Mouse (Mus musculus): ENCODE data around the gene Rhbdl1. TPM values are rescaled to one million over a fixed set of nuclear protein-coding genes. Genes with fewer than 3 reads are reported as not detected.

Gene Rhbdl1
- polyA plus RNA-seq, 1 experiment from 2014 or later: 1.7 TPM

GRCm38 (mm10) chr17:25844396-25844901, 7.4 kb upstream of the Rhbdl1 start, which contains the start of gene Rhot2:
TSS of gene Rhot2 (minus strand) at chr17:25844851.
- H3K27me3 ChIP-seq (ENCODE audit: control insufficient read depth, insufficient read depth, low read length): no peaks in the 10 kb centered on the region
- H3K27ac ChIP-seq (ENCODE audit: low read length): peak within 1 kb of the TSS; percentile 91
- H3K4me2 ChIP-seq (ENCODE audit: low read depth, low read length): peak within 1 kb of the TSS; percentile 79
- WGBS: 1% methylated on average over 21 of the region's 21 CpGs
- peak within 1 kb of the TSS; percentile 94 for H3K4me3 ChIP-seq (ENCODE audit: low read length)
- H3K9me3 ChIP-seq (replicated peaks; ENCODE audit: control insufficient read depth, low read length): no peaks in the 10 kb centered on the region
- ATAC-seq (replicated peaks; ENCODE audit: extremely low read depth, insufficient read depth, low FRiP score): peak; percentile 94
- H3K36me3 ChIP-seq (ENCODE audit: control insufficient read depth, insufficient read depth): peaks cover 33% of the 10 kb centered on the region
- H3K9ac ChIP-seq (ENCODE audit: low read length): peak within 1 kb of the TSS; percentile 96
- peaks cover 12% of the 10 kb centered on the region for H3K4me1 ChIP-seq (ENCODE audit: control insufficient read depth, insufficient read depth, low read length)

GRCm38 (mm10) chr17:25843636-25844395, 6.7 kb upstream of the Rhbdl1 start:
- peaks cover 12% of the 10 kb centered on the region for H3K4me1 ChIP-seq (ENCODE audit: control insufficient read depth, insufficient read depth, low read length)
- H3K9me3 ChIP-seq (replicated peaks; ENCODE audit: control insufficient read depth, low read length): no peaks in the 10 kb centered on the region
- peak overlapping the region; percentile 94 for H3K4me3 ChIP-seq (ENCODE audit: low read length)
- H3K4me2 ChIP-seq (ENCODE audit: low read depth, low read length): peak overlapping the region; percentile 79
- 1% methylated on average over 38 of the region's 38 CpGs for WGBS
- no peaks in the 10 kb centered on the region for H3K27me3 ChIP-seq (ENCODE audit: control insufficient read depth, insufficient read depth, low read length)
- H3K27ac ChIP-seq (ENCODE audit: low read length): peak overlapping the region; percentile 91
- H3K9ac ChIP-seq (ENCODE audit: low read length): peak overlapping the region; percentile 96
- peaks cover 37% of the 10 kb centered on the region for H3K36me3 ChIP-seq (ENCODE audit: control insufficient read depth, insufficient read depth)
- ATAC-seq (replicated peaks; ENCODE audit: extremely low read depth, insufficient read depth, low FRiP score): peak; percentile 29

GRCm38 (mm10) chr17:25843122-25843521, 6.0 kb upstream of the Rhbdl1 start:
- H3K27ac ChIP-seq (ENCODE audit: low read length): no peak overlapping the region; the same call in 1 of the 2 replicates
- no peaks in the 10 kb centered on the region for H3K27me3 ChIP-seq (ENCODE audit: control insufficient read depth, insufficient read depth, low read length)
- no peak for ATAC-seq (replicated peaks; ENCODE audit: extremely low read depth, insufficient read depth, low FRiP score)
- peak overlapping the region; percentile 96 for H3K9ac ChIP-seq (ENCODE audit: low read length)
- H3K4me2 ChIP-seq (ENCODE audit: low read depth, low read length): peak overlapping the region; percentile 79
- H3K36me3 ChIP-seq (ENCODE audit: control insufficient read depth, insufficient read depth): peaks cover 35% of the 10 kb centered on the region
- H3K4me1 ChIP-seq (ENCODE audit: control insufficient read depth, insufficient read depth, low read length): peaks cover 12% of the 10 kb centered on the region
- WGBS: 84% methylated on average over 4 of the region's 4 CpGs
- H3K4me3 ChIP-seq (ENCODE audit: low read length): peak overlapping the region; percentile 94
- H3K9me3 ChIP-seq (replicated peaks; ENCODE audit: control insufficient read depth, low read length): no peaks in the 10 kb centered on the region

GRCm38 (mm10) chr17:25842509-25842908, 5.4 kb upstream of the Rhbdl1 start:
- WGBS: 83% methylated on average over 3 of the region's 3 CpGs

GRCm38 (mm10) chr17:25841117-25841880, 4.2 kb upstream of the Rhbdl1 start, which contains the start of gene Gm20683:
TSS of gene Gm20683 (minus strand) at chr17:25841763.
- 90% methylated on average over 22 of the region's 22 CpGs for WGBS
- peaks cover 35% of the 10 kb centered on the region for H3K36me3 ChIP-seq (ENCODE audit: control insufficient read depth, insufficient read depth)

More at GRCm38 (mm10) chr17:25842509-25842908, 5.4 kb upstream of the Rhbdl1 start:
- H3K4me2 ChIP-seq (ENCODE audit: low read depth, low read length): no peak overlapping the region
- no peak overlapping the region for H3K4me3 ChIP-seq (ENCODE audit: low read length)
- no peak overlapping the region for H3K27ac ChIP-seq (ENCODE audit: low read length)
- H3K9me3 ChIP-seq (replicated peaks; ENCODE audit: control insufficient read depth, low read length): no peaks in the 10 kb centered on the region
- no peaks in the 10 kb centered on the region for H3K27me3 ChIP-seq (ENCODE audit: control insufficient read depth, insufficient read depth, low read length)
- H3K4me1 ChIP-seq (ENCODE audit: control insufficient read depth, insufficient read depth, low read length): peaks cover 13% of the 10 kb centered on the region
- H3K9ac ChIP-seq (ENCODE audit: low read length): no peak overlapping the region
- no peak for ATAC-seq (replicated peaks; ENCODE audit: extremely low read depth, insufficient read depth, low FRiP score)
- peaks cover 35% of the 10 kb centered on the region for H3K36me3 ChIP-seq (ENCODE audit: control insufficient read depth, insufficient read depth)

GRCm38 (mm10) chr17:25840519-25840918, 3.4 kb upstream of the Rhbdl1 start:
- Histone ChIP-seq H3K4me3 (ENCODE audit: low read length) (no peak overlapping the region), H3K36me3 (ENCODE audit: control insufficient read depth, insufficient read depth) (peaks cover 35% of the 10 kb centered on the region), H3K9me3 (replicated peaks; ENCODE audit: control insufficient read depth, low read length) (no peaks in the 10 kb centered on the region), H3K27me3 (ENCODE audit: control insufficient read depth, insufficient read depth, low read length) (no peaks in the 10 kb centered on the region), H3K27ac (ENCODE audit: low read length) (no peak overlapping the region), H3K4me2 (ENCODE audit: low read depth, low read length) (no peak overlapping the region), H3K4me1 (ENCODE audit: control insufficient read depth, insufficient read depth, low read length) (peaks cover 30% of the 10 kb centered on the region), H3K9ac (ENCODE audit: low read length) (no peak overlapping the region)
- ATAC-seq (replicated peaks; ENCODE audit: extremely low read depth, insufficient read depth, low FRiP score): no peak
- WGBS: 98% methylated on average over 6 of the region's 6 CpGs

More at GRCm38 (mm10) chr17:25841117-25841880, 4.2 kb upstream of the Rhbdl1 start, which contains the start of gene Gm20683:
- Histone ChIP-seq H3K4me1 (ENCODE audit: control insufficient read depth, insufficient read depth, low read length) (peaks cover 23% of the 10 kb centered on the region), H3K4me2 (ENCODE audit: low read depth, low read length) (no peak within 1 kb of the TSS), H3K4me3 (ENCODE audit: low read length) (no peak within 1 kb of the TSS), H3K27ac (ENCODE audit: low read length) (no peak within 1 kb of the TSS), H3K27me3 (ENCODE audit: control insufficient read depth, insufficient read depth, low read length) (no peaks in the 10 kb centered on the region), H3K9me3 (replicated peaks; ENCODE audit: control insufficient read depth, low read length) (no peaks in the 10 kb centered on the region), H3K9ac (ENCODE audit: low read length) (no peak within 1 kb of the TSS)
- ATAC-seq (replicated peaks; ENCODE audit: extremely low read depth, insufficient read depth, low FRiP score): no peak

- H3K36me3 ChIP-seq (ENCODE audit: control insufficient read depth, insufficient read depth): peaks cover 35% of the 10 kb centered on the region
- H3K27me3 ChIP-seq (ENCODE audit: control insufficient read depth, insufficient read depth, low read length): no peaks in the 10 kb centered on the region
- H3K9me3 ChIP-seq (replicated peaks; ENCODE audit: control insufficient read depth, low read length): no peaks in the 10 kb centered on the region
- no peak overlapping the region for H3K9ac ChIP-seq (ENCODE audit: low read length)
- H3K4me2 ChIP-seq (ENCODE audit: low read depth, low read length): no peak overlapping the region
- no peak overlapping the region for H3K4me3 ChIP-seq (ENCODE audit: low read length)
- no peak overlapping the region for H3K27ac ChIP-seq (ENCODE audit: low read length)
- 81% methylated on average over 14 of the region's 14 CpGs for WGBS
- H3K4me1 ChIP-seq (ENCODE audit: control insufficient read depth, insufficient read depth, low read length): peaks cover 35% of the 10 kb centered on the region
- ATAC-seq (replicated peaks; ENCODE audit: extremely low read depth, insufficient read depth, low FRiP score): no peak
Measured at GRCm38 (mm10) chr17:25839455-25840235, 2.5 kb upstream of the Rhbdl1 start.

- no peak overlapping the region for H3K9ac ChIP-seq (ENCODE audit: low read length)
- H3K27ac ChIP-seq (ENCODE audit: low read length): no peak overlapping the region
- no peak overlapping the region for H3K4me2 ChIP-seq (ENCODE audit: low read depth, low read length)
- no peaks in the 10 kb centered on the region for H3K27me3 ChIP-seq (ENCODE audit: control insufficient read depth, insufficient read depth, low read length)
- peaks cover 40% of the 10 kb centered on the region for H3K4me1 ChIP-seq (ENCODE audit: control insufficient read depth, insufficient read depth, low read length)
- H3K36me3 ChIP-seq (ENCODE audit: control insufficient read depth, insufficient read depth): peaks cover 35% of the 10 kb centered on the region
- no peak for ATAC-seq (replicated peaks; ENCODE audit: extremely low read depth, insufficient read depth, low FRiP score)
- H3K9me3 ChIP-seq (replicated peaks; ENCODE audit: control insufficient read depth, low read length): no peaks in the 10 kb centered on the region
- no peak overlapping the region for H3K4me3 ChIP-seq (ENCODE audit: low read length)
- 85% methylated on average over 4 of the region's 4 CpGs for WGBS
Measured at GRCm38 (mm10) chr17:25838904-25839303, 1.8 kb upstream of the Rhbdl1 start.
